Mouse (Mus musculus) MEL-GATA-1-ER (cell line): ENCODE results near the gene Grik3.

Source experiments
- DNase-seq: peaks from one replicate; pipeline ENCODE4 v3.0.0-alpha.2; 2012; ENCODE audit warnings: low read depth; ENCODE audit errors: extremely low read depth

Grik3 gene

DNA sequence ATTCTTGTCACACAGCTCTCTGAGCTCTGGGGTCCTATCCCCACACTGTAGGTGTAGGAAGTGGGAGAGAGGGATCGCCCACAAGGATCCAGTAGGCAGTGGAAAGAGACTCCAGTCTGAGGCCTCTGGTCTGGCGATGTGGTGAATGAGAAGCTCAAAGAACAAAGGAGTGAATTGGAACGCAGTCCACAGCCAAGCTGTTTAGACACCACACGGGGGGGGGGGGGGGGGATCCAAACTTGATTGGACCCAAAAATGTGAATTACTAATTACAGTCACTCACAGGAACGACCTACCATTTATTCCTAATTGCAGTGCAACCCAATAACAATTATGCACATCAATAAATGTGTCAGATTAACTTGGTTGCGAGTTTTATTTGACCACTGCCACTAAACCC is 227.4 kb downstream of the Grik3 start:
- no peak for DNase-seq

DNA sequence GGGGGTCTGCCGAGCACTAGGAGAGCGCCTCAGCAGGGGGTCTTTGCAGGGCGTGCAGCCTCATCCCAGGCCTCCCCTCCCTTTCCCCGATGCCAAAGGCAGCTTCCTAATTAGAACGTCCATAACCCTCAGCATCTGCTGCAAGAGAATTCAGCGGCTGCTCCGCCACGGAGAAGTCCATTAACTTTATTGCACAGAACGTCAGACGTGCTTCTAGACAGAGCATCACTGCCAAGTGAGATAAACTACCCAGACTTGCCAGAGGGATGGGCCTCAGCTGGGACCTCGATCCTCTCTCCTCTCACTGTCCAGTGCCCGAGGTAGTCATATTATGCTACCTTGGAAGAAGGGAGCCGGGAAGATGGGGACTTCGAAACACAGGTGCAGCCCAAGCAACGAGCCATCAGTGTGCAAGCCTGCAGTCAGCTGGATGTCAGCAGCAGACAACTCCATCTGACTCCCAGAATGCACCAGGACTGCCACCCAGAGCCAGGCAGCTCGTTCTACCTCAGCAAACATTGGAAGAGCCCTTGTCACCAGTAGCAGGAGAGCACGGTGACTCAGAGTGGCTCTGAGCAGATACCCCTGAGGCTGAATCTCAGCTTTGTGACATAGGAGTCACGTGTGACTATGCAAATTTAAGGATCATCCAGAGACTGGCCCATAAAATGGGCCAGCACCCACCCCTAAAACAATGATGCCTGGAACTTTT is 228.1 kb downstream of the Grik3 start:
- DNase-seq: no peak

DNA sequence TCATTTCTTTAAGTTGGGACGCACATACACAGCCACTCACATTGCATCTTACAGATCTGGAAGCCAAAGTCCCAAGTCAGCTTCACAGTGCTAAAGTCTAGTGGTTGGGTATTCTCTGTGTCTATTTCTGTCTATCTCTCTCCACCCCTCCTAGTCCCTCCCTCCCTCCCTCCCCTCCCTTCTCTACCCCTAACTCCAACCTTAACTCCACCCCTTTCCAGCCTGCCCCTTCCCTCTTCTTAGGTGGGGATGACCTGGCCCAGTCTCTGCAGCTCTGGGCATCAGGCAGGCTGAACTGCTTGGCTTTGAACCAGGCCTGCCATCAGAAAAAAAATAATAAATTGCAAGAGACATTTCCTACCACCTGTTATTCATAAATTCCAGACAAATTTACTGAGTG is 235.7 kb downstream of the Grik3 start:
- no peak for DNase-seq

DNA sequence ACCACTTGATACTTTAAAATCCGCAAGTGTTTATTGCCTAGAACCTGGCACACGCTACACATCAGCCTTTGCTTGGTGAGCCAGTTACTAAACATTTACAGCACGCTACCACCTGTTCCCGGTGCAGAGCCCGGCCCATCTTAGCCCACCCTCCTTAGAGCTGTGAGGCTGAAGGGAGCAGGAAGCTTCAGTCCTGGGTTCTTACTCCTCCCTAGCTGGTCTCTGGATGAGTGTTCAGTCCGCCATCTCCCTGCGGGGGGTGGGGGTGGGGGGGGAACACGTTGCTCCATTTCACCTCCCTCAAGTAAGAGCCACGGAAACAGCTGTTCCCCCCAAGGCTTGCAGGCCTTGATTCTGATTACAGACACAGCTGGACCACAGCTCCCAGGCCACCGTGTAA is 236.5 kb downstream of the Grik3 start:
- DNase-seq: no peak

DNA sequence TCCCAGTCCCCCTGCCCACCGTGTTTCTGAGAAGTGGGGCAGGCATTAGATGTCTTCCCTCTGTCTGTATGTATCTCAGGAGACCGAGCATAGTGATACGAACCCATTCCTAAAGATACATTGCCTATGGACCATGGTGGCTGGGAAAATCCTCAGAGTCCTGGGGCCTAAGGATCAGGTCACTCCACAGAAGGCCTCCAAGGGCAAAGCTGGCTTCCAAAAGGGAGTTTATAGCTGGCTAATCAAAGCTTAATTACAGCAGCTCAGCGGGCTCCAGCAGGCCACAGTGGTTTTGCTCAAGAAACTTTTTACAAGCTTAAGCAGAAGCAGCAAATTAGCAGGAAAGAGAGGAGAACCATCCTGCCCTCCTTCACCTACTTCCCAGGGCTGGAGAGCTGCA is 237.1 kb downstream of the Grik3 start:
- no peak for DNase-seq

DNA sequence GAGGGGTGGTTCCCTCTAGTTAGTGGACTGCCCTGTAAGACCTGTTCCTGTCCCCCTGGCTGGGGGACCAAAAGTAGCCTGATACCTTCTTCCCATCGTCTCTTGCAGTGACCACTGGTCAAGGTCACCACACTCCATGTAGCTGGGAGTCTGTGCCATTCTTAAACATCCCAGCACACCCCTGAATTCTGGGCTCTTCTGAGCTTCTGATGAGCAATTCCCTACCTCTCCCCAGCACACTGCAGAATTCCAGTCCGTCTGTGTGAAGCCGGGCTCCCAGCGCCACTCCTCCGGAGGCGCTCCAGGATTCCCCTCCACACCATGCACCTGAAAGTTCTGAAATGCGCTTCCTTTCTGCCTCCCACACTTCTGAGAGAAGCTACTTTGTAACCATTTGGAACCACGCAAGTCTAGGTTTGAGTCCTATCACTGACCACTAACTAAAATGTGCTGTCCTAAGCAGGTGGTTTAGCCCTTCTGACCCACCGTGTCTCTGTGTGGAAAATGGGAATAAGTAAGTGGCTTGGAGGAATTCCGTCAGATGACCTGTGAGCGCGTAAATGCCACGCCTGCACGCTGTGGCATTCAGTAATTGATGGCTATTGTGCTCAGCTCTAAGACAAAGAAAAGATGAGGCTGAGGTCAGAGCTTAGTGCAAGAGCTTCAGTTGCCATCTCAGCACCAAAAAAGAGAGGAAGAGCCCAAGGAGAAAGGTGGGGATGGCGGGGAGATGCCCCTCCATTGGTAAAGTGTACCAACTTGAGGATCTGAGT is 237.8 kb downstream of the Grik3 start:
- DNase-seq: no peak

DNA sequence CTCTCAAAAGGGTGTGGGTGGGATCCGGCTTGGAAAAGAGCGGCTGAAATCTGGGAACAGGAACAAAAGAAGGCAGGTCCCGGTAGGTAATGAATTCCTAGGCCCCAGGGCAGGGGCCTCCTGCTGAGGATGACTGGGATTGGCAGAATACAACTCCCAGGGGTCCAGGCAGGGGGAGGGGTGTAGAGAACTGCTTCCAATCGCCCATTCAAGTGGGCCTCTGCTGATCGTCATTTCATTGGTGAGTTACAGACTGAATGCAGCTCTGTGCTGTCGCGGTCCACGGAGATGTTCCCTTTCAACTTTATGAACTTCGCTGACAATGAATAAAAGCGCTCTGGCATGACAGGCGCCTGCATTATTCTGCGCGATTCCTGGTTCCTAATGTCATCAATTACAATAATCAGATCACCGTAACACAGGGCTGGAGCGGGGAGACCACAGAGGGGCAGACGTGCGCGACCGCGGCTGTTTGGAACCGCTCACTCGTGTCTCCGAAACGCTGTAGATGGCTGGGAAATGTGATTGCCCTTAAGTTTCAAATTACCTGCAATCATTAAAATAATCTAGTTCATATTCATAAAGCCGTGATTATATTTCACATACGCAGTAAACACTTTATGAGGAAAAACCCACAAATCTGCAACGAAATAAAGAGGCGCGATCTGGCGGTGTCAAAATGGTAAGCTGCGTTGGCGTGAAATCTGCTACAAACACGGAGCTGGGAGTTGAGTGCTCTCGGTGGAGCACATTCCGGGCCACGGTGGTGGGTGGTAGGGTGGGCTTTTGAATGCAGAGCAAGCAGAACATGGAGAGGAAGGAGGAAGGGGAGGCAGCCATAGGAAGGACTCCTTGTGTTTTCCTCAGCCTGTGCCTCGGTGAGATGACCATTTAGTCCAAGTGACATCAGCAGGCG is 239.1 kb downstream of the Grik3 start:
- DNase-seq: no peak

DNA sequence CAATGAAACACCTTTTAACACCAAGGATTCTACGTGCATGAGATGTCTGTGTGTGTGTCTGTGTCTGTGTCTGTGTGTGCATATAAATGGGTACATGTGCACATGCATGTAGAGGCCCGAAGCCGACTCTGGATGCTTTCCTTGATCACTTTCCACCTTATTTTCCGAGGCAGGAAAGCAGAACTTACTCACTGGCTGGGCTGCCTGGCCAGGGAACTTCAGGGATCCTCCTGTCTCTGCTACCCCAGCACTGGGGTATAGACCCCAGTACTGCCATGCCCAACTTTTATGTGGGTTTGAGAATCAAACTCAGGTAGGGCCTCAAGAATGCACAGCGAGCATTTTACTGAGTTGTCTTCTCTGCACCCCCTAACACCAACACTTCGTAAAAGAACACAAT is 240.3 kb downstream of the Grik3 start:
- DNase-seq: no peak

DNA sequence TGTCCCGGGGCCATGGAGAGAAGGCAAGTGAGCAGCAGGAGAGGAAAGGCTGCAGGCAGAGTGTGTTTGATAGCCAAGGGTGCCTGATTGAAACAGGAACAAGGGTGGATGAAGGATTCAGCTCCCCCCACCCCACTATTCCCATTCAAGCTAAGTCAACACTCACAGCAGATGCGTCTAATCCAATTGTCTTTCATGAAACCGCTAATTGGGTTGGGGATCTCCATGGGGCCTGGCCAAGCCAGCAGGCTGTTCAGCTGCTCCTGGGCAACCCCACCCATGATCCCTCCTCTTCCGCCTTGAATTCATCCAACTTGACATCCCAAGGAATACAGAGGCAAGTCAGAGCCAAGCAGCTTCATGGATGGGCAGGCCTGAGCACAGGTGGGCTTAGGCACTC is 246.3 kb downstream of the Grik3 start:
- no peak for DNase-seq

DNA sequence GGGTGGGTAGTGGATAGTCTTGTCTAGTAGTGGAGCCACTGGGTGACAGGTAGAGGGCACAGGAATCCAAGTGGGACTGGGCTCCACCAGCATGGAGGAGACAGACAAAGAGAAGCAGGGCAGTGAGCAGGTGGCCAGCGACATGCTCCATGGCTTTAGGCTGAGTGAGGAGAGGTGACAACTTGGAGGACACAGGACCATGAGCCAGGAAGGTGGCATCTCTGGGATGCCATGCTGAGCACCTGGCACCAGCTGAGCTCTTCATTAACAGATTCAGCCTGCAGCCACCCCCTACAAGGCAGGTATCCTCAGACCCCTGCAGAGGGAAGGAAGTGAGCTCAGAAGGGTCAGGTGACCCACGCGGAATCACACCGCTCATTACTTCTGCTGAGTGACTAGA is 248.3 kb downstream of the Grik3 start:
- DNase-seq: no peak

DNA sequence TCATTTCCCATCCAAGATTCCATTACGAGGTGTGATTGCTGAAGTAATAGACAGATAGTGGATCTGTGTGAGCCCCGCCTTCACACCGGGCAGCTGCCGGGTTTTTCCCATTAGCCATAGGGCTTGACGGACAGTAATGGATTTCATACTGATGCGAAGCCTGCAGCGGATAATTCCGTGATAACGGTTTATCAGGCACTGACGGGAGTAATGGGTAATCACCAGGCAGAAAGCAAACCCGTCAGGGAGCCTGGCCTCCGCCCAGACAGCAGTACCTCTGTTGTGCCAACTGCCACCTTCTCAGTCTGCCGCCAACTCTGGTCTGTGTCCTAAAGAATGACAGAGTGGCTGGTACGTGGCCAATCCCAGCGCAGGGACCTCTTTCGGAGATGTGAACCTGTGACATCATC is 251.7 kb downstream of the Grik3 start:
- DNase-seq: no peak

DNA sequence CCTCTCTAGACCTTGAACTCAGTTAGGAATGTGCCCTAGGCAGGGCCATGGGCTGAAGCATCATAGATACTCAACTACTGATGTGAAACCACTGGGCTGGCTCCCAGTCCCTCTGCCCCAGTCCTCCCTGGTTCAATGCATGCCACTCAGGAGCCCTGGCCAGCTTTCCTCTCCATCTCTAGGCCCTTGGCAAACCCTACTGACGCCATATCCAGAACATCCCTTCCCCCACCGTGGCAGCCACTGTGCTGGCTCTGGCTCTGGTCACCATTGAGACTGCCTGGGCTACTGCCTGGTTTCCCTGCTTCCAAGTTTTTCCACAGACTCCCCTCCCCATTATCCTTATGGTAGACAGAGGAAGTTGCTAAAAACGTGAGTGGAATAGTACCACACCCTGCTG is 255.4 kb downstream of the Grik3 start:
- no peak for DNase-seq

DNA sequence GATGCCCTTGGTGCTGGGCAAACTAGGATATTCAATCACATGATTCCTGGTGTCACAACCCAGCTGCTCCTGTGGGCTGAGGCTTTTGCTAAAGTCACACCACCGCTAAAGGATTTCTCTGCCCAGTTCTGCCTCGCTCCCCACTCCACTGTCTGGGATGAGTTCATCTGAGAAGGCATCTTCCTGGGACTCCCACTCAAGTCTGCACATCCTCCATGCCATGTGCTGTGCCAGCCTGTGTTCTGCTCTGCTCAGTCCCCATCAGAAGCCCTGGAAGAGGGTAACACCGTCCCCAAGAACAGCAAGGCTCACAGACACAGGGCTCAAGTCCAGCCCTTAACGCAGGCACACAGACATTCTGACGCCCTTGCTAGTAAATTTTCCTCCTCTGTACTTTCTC is 265.9 kb downstream of the Grik3 start:
- DNase-seq: no peak

DNA sequence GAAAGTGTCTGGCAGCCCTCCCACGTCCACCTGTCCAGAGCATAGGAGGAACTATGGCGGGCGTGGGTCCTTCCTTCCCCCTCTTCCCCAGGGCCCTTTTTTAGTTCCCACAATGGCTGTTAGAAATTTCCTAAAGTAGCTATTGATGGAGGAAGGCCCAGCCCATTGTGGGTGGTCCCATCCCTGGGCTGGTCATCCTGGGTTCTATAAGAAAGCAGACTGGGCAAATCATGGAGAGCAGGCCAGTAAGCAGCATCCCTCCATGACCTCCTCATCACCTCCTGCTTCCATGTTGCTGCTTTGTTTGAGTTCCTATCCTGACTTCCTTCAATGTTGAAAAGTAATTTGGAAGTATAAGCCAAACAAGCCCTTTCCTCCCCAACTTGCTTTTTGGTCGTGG is 269.8 kb downstream of the Grik3 start:
- DNase-seq: no peak

DNA sequence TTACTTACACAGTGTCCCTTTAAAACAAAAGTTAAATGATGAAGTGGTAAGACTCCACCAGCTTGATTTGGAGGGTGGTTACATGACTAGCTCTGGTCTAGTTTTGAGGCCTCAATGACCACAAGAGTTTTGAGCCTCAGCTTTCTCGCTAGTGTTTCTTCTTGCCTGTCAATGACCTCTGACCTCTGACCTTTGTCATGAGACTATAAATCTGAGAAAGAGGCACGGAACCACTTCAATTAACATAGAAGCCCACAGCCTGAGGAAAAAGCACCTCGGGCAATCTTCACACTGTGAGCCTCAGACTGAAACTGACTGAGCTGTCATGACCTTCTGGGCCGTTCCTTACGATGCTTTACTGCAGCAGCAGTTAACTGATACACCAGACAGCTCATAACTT is 272.6 kb downstream of the Grik3 start:
- DNase-seq: no peak
